Mouse (Mus musculus): ENCODE results near the gene Poldip2. TPM values are rescaled to one million over a fixed set of nuclear protein-coding genes. Genes with fewer than 3 reads are reported as not detected.
"Not testable (repeated sequence)": the region's sequence is repeated elsewhere in the genome, so short reads cannot be mapped to it uniquely, and the experiment has no call there.

Poldip2 gene
- polyA plus RNA-seq, 1 experiment from 2014 or later, result 179 TPM

DNA sequence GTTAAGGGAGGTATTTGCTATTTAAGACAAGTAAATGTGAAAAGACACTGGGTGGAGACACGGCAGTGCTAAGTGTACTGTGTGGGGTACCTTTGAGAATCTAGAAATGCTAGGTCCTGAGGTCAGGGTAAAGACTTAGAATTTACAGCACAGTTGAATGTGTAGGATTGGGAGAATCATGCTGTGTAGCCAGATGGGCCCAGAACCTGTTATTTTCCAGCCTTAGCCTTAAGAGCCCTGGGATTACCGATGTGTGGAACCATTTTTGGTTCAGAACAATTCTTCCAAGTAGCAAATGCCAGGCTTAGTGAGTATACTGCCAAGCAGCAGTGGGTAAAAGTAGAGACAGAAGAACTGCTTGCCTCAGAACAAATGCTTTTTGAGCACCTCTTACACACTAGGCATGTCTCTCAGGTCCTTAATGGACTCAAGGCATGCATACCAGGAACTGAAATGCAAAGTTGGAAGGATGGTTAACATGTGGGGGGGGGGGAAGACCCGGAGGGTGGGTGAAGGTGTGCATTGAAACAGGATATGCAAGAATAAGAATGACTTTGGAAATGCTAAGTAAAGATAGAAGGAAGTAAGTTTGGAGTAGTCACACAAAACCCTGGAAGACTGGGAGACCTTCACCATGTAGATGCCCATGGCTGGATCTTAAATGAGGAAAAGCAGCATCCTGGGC, 1.3 kb downstream of the Poldip2 start:
- 84% methylated on average over 3 of the region's 3 CpGs for WGBS
- peak overlapping the region; percentile 94; the same call in 1 of the 2 replicates for H3K27ac ChIP-seq
- peak overlapping the region; percentile 85 for H3K4me3 ChIP-seq
- DNase-seq (ENCODE audit: low spot score), result no peak
- no peaks in the 10 kb centered on the region for H3K27me3 ChIP-seq (ENCODE audit: low read depth, poor library complexity, severe bottlenecking)
- peaks cover 19% of the 10 kb centered on the region for H3K4me1 ChIP-seq
- peaks cover 63% of the 10 kb centered on the region for H3K36me3 ChIP-seq
- H3K9me3 ChIP-seq (replicated peaks), result no peaks in the 10 kb centered on the region

DNA sequence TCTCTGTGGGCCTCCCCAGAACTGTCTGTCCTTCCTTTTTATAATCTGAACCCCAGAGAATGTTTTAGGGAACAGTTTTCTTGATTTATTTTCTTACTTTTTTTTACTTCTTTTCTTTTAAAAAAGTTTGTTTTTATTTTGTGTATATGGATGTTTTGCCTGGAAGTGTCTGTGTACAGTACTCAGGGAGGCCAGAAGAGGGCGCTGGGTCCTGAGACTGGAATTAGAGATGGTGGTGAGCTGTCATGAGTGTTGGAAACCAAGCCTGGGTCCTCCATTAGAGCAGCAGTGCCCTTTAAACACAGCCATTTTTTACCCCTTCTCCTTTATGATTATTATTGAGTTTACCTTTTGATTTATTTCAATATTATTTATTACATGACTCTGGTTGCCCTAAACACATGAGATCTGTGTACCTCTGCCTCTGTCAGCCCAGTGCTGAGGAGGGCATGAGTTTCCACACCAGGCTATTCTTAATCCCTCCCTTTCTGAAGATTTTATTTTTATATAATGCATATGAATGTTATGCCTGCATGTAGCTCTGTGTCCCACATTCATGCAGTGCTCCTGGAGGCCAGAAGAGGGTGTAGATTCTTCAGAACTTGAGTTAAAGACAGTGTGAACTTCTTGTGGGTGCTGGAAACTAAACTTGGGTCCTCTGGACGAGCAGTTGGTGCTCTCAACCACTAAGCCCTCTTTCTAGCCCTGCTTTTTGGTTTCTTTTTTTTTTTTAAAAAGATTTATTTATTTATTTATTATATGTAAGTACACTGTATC, 3.7 kb downstream of the Poldip2 start:
- no peaks in the 10 kb centered on the region for H3K27me3 ChIP-seq (ENCODE audit: low read depth, poor library complexity, severe bottlenecking)
- WGBS, result 69% methylated on average over 2 of the region's 2 CpGs
- no peak for DNase-seq (ENCODE audit: low spot score)
- peaks cover 19% of the 10 kb centered on the region for H3K4me1 ChIP-seq
- no peak overlapping the region for H3K27ac ChIP-seq
- no peak overlapping the region for H3K4me3 ChIP-seq
- peaks cover 69% of the 10 kb centered on the region for H3K36me3 ChIP-seq
- no peaks in the 10 kb centered on the region for H3K9me3 ChIP-seq (replicated peaks)

DNA sequence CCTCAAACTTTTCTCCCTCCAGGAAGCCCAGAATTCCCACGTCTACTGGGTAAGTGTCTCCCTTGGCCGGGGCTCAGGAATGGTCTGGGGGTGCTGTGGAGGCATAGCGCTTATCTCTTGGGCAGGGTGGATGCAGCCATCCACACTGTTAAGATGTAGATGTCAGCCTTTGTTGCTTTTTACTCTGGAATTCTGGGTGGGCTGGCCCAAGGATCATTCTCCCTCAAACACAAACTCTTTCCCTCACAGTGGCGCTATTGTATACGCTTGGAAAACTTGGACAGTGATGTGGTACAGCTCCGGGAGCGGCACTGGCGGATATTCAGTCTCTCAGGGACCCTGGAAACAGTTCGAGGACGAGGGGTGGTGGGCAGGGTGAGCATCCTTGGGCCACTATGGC, 6.9 kb downstream of the Poldip2 start:
- Histone ChIP-seq H3K9me3 (replicated peaks) (no peaks in the 10 kb centered on the region), H3K4me3 (no peak overlapping the region), H3K27ac (no peak overlapping the region), H3K27me3 (ENCODE audit: low read depth, poor library complexity, severe bottlenecking) (no peaks in the 10 kb centered on the region), H3K36me3 (peaks cover 96% of the 10 kb centered on the region), H3K4me1 (no peaks in the 10 kb centered on the region)
- DNase-seq (ENCODE audit: low spot score), result no peak
- WGBS, result 95% methylated on average over 10 of the region's 10 CpGs

DNA sequence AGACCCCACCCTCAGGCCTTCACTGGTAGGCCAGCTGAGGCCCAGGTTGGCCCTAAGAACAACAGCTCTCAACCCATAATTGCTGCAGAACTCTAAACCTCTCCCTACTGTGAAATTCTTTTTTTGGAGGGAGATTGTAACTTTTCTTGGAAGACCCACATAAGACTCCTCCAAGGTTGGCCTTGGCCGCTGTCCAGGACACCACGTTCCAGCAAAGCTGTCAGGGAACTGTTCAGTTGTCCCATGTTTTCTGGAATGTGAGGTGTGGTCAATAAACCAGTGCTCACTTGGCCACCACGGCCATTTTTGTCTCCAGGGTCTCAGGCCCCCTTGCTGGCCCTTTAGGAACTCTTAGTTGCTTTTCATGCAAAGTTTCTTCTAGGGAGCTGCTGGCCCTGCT, 9.9 kb downstream of the Poldip2 start:
- Histone ChIP-seq H3K36me3 (peaks cover 96% of the 10 kb centered on the region), H3K27me3 (ENCODE audit: low read depth, poor library complexity, severe bottlenecking) (no peaks in the 10 kb centered on the region), H3K4me1 (no peaks in the 10 kb centered on the region), H3K4me3 (no peak overlapping the region), H3K27ac (no peak overlapping the region), H3K9me3 (replicated peaks) (no peaks in the 10 kb centered on the region)
- 97% methylated on average over 3 of the region's 3 CpGs for WGBS
- DNase-seq (ENCODE audit: low spot score), result no peak

DNA sequence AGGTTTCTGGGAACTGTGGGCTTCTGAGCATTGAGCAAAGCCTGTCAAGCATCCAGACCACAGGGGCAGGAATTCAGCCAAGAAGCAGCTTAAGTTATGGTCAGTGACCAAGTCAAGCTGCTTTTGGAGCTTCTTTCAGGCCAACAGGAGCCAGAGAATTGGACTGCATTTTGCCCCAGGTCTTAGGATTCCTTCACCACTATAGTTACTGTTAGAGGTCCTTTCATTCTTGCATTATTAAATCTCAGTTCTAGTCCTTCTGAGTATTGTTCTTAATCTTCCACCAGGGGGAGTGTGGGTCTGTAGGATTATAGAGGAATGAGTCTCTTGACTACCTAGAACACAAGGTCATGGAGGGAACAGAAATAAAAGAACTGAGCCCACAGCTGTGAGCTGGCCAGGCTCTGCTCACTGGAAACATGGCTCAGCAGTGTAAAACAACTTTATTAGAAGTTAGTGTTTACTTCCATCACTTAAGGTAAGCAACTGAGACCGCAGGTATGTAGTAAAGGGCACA, 10.5 kb downstream of the Poldip2 start:
- 96% methylated on average over 1 of the region's 1 CpGs for WGBS
- Histone ChIP-seq H3K4me3 (no peak overlapping the region), H3K9me3 (replicated peaks) (no peaks in the 10 kb centered on the region), H3K36me3 (peaks cover 99% of the 10 kb centered on the region), H3K27me3 (ENCODE audit: low read depth, poor library complexity, severe bottlenecking) (no peaks in the 10 kb centered on the region), H3K27ac (no peak overlapping the region), H3K4me1 (no peaks in the 10 kb centered on the region)
- DNase-seq (ENCODE audit: low spot score), result no peak

- H3K27me3 ChIP-seq (ENCODE audit: low read depth, poor library complexity, severe bottlenecking), result no peaks in the 10 kb centered on the region
- no peaks in the 10 kb centered on the region for H3K9me3 ChIP-seq (replicated peaks)
- H3K36me3 ChIP-seq, result peaks cover 99% of the 10 kb centered on the region
- no peak overlapping the region for H3K27ac ChIP-seq
- H3K4me1 ChIP-seq, result no peaks in the 10 kb centered on the region
- no peak overlapping the region for H3K4me3 ChIP-seq
- WGBS, result 86% methylated on average over 9 of the region's 9 CpGs
- DNase-seq (ENCODE audit: low spot score), result no peak
These were observed 11.4 kb downstream of the Poldip2 start for GRCm38 (mm10) chr11:78523241-78523955.

DNA sequence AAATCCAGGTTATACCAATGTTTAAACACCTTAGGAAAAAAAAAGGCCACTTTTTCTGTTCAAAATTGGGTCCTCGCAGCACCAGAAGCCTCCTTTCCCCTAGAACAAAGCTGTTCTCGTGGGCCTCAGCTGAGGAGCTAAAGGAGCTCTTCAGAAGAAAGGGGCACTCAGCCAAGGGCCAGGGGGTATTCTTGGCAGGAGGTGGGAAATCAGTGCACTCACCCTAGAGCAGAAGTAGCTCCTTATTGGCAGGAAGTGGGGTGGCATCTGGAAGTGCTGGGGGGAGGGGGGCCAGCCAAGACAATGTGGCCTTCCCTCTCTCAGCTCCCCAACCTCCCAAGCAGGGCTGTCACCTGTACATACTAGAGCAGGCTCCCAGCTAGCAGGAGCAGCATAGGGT, 12.8 kb downstream of the Poldip2 start:
- Histone ChIP-seq H3K27me3 (ENCODE audit: low read depth, poor library complexity, severe bottlenecking) (no peaks in the 10 kb centered on the region), H3K4me1 (no peaks in the 10 kb centered on the region), H3K9me3 (replicated peaks) (no peaks in the 10 kb centered on the region), H3K27ac (no peak overlapping the region), H3K36me3 (peaks cover 100% of the 10 kb centered on the region), H3K4me3 (no peak overlapping the region)
- no peak for DNase-seq (ENCODE audit: low spot score)
- 90% methylated on average over 2 of the region's 2 CpGs for WGBS

DNA sequence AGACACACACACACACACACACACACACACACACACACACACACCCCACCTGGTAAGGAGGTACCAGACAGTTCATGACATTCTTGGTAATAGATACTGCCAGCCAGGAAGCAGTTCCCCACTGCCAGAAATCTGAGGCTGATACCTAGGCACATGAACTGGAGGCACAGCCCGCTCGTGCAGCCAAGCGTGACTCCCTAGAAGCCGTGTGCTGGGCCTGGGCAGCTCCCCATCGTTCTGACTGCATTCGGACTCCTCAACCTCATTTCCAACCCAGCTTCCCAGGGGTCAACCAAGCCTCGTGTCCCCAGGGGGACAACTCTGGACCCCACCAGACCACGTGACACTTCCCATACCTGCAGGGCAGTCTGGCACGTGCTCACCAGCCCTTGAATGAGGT, 16.7 kb downstream of the Poldip2 start:
- Histone ChIP-seq H3K4me3 (no peak overlapping the region), H3K27me3 (ENCODE audit: low read depth, poor library complexity, severe bottlenecking) (no peaks in the 10 kb centered on the region), H3K4me1 (no peaks in the 10 kb centered on the region), H3K36me3 (peaks cover 87% of the 10 kb centered on the region), H3K9me3 (replicated peaks) (no peaks in the 10 kb centered on the region), H3K27ac (no peak overlapping the region)
- no peak for DNase-seq (ENCODE audit: low spot score)
- WGBS, result 89% methylated on average over 9 of the region's 9 CpGs

DNA sequence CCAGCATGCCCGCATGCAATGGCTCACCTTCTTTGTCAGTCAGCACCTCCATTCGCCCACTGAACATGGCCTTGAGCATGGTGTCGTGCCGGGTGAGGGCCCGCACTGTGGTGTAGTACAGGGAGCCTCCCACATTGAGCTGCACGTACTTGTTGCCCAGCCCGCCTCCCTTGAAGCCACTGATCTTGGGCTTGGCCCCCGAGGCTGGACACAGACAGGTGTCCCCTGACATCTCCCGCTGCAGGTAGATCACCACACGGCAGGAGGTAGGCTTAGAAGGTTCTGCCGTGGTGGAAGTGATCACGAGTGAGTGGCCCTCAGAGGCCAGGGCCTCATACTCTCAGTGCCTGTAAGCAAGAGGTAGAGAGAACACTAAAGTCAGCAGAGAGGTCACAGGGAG, 18.0 kb downstream of the Poldip2 start:
- Histone ChIP-seq H3K9me3 (replicated peaks) (no peaks in the 10 kb centered on the region), H3K27ac (no peak overlapping the region), H3K36me3 (peaks cover 78% of the 10 kb centered on the region), H3K4me1 (peaks cover 7% of the 10 kb centered on the region), H3K27me3 (ENCODE audit: low read depth, poor library complexity, severe bottlenecking) (no peaks in the 10 kb centered on the region), H3K4me3 (no peak overlapping the region)
- no peak for DNase-seq (ENCODE audit: low spot score)
- WGBS, result 90% methylated on average over 12 of the region's 12 CpGs

- no peak overlapping the region for H3K27ac ChIP-seq
- H3K27me3 ChIP-seq (ENCODE audit: low read depth, poor library complexity, severe bottlenecking), result no peaks in the 10 kb centered on the region
- H3K4me1 ChIP-seq, result peaks cover 11% of the 10 kb centered on the region
- H3K36me3 ChIP-seq, result peaks cover 67% of the 10 kb centered on the region
- no peak overlapping the region for H3K4me3 ChIP-seq
- H3K9me3 ChIP-seq (replicated peaks), result no peaks in the 10 kb centered on the region
- WGBS, result 88% methylated on average over 6 of the region's 6 CpGs
- no peak for DNase-seq (ENCODE audit: low spot score)
These were observed 19.1 kb downstream of the Poldip2 start for GRCm38 (mm10) chr11:78531046-78531445.

DNA sequence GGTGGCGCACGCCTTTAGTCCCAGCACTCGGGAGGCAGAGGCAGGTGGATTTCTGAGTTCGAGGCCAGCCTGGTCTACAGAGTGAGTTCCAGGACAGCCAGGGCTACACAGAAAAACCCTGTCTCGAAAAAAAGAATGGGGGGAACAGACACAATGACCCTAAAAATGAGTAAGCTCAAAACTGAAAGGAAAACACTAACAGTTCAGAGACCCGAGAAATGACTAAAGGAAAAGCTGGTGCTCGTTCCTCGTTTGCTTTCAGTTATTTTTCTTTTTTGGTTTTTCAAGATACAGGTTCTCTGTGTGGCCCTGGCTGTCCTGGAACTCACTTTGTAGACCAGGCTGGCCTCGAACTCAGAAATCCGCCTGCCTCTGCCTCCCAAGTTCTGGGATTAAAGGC, 19.5 kb downstream of the Poldip2 start:
- H3K4me3 ChIP-seq; H3K9me3 ChIP-seq (replicated peaks); H3K27ac ChIP-seq; H3K27me3 ChIP-seq (ENCODE audit: low read depth, poor library complexity, severe bottlenecking); DNase-seq (ENCODE audit: low spot score): not testable (repeated sequence)
- Histone ChIP-seq H3K4me1 (peaks cover 11% of the 10 kb centered on the region), H3K36me3 (peaks cover 63% of the 10 kb centered on the region)
- WGBS, result 92% methylated on average over 10 of the region's 10 CpGs

DNA sequence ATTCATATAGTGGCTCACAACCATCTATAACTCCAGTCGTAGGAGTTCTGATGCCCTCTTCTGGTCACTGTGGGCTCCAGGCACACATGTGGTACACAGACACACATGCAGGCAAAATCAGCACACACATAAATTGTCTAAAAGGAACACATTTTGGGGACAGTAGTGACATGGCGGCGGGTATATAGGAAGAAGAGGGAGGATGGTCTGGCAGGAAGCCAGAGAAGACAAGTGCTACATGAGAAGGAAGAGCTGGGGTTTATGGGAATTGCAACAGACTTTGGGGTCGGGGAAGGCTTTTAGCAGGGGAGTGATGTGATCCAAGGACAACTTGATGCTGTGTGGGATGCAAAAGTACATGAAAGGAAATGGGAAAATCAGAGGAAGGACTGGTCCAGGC, 22.5 kb downstream of the Poldip2 start:
- no peak for DNase-seq (ENCODE audit: low spot score)
- 93% methylated on average over 4 of the region's 4 CpGs for WGBS
- Histone ChIP-seq H3K4me3 (peak overlapping the region; percentile 92), H3K4me1 (peaks cover 24% of the 10 kb centered on the region), H3K27ac (no peak overlapping the region), H3K9me3 (replicated peaks) (no peaks in the 10 kb centered on the region), H3K27me3 (ENCODE audit: low read depth, poor library complexity, severe bottlenecking) (no peaks in the 10 kb centered on the region), H3K36me3 (peaks cover 45% of the 10 kb centered on the region)

All from limb, embryonic 10.5 days (tissue).